Mouse (Mus musculus): ENCODE results near the gene Hspa1l. TPM values are rescaled to one million over a fixed set of nuclear protein-coding genes. Genes with fewer than 3 reads are reported as not detected.
A peak's percentile ranks its signal among the peaks of the same experiment; 100 is the strongest.

The Hspa1l gene
- polyA plus RNA-seq, 2 experiments = 0.47 to 0.85 TPM

DNA sequence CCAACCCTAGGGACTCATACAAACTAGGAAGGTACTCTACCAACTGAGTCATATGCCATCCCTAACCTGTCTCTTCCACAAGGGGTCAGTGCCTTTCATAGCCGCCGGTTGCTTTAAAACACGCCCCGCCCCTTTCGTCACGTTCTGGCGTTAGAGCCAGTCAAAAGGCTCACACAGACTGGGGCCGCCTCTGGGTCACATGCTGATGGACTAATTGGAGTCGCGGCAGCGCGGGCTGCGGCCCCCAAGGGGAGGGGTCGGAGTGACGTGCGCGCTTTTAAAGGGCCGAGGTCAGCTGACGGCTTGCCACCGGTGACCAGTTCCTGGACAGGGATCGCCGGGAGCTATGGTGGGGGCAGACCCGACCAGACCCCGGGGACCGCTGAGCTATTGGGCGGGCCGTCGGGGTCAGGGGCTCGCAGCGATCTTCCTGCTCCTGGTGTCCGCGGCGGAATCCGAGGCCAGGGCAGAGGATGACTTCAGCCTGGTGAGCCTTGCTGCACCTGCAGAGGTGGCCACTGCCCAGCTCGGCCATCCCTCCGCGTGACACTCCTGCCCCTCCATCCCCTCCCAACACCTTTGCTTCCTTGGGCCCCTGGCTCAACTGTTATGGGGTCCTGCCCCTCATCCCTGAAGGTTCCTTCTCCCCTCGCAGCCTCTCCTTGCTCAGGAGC is 41.3 kb upstream of the Hspa1l start, which contains the start of gene Neu1:
Gene Neu1 (plus strand): TSS at position 193 of the 674 bp plus-strand sequence.
- H3K4me1 ChIP-seq (ENCODE audit: control insufficient read depth, insufficient read depth, low read length) = peaks cover 5% of the 10 kb centered on the region
- ATAC-seq (ENCODE audit: low FRiP score, low read depth) (peak; percentile 97), DNase-seq (ENCODE audit: low spot score) (peak; percentile 97)
- no peaks in the 10 kb centered on the region for H3K9me3 ChIP-seq (ENCODE audit: control insufficient read depth, low read length)
- H3K36me3 ChIP-seq (ENCODE audit: control insufficient read depth, insufficient read depth, low read length) = peaks cover 12% of the 10 kb centered on the region
- H3K4me3 ChIP-seq (replicated peaks; ENCODE audit: low read length) = peak within 1 kb of the TSS; percentile 68
- no peak for TF ChIP-seq POLR2A (IDR thresholded peaks at IDR 0.05; ENCODE audit: borderline replicate concordance, extremely low read depth, insufficient read depth, insufficient read length)
- H3K27ac ChIP-seq (replicated peaks; ENCODE audit: low read depth, low read length) = no peak within 1 kb of the TSS
- no peaks in the 10 kb centered on the region for H3K27me3 ChIP-seq (ENCODE audit: control insufficient read depth, insufficient read depth, low read length)
- WGBS = under 1% methylated on average over 36 of the region's 38 CpGs
- peak within 1 kb of the TSS; percentile 96 for H3K4me2 ChIP-seq (replicated peaks; ENCODE audit: low read depth, low read length, severe bottlenecking)
- peak within 1 kb of the TSS; percentile 65 for H3K9ac ChIP-seq (ENCODE audit: low read depth, low read length, severe bottlenecking)

DNA sequence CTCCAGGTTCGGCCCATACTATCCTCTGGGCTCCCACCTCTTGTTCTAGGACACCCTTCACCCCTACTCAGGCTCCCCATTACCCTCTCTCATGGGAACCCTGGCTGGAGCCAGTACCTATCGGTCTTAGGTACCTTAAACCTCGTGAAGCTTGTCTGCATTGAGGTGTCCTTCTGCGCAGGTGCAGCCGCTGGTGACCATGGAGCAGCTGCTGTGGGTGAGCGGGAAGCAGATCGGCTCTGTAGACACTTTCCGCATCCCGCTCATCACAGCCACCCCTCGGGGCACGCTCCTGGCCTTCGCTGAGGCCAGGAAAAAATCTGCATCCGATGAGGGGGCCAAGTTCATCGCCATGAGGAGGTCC is 40.8 kb upstream of the Hspa1l start:
- Histone ChIP-seq H3K9me3 (ENCODE audit: control insufficient read depth, low read length) (no peaks in the 10 kb centered on the region), H3K27ac (replicated peaks; ENCODE audit: low read depth, low read length) (no peak overlapping the region), H3K4me1 (ENCODE audit: control insufficient read depth, insufficient read depth, low read length) (peaks cover 5% of the 10 kb centered on the region), H3K9ac (ENCODE audit: low read depth, low read length, severe bottlenecking) (peak overlapping the region; percentile 65), H3K4me2 (replicated peaks; ENCODE audit: low read depth, low read length, severe bottlenecking) (peak overlapping the region; percentile 96), H3K27me3 (ENCODE audit: control insufficient read depth, insufficient read depth, low read length) (no peaks in the 10 kb centered on the region), H3K36me3 (ENCODE audit: control insufficient read depth, insufficient read depth, low read length) (peaks cover 12% of the 10 kb centered on the region), H3K4me3 (replicated peaks; ENCODE audit: low read length) (peak overlapping the region; percentile 68)
- 9% methylated on average over 14 of the region's 14 CpGs for WGBS
- DNase-seq (ENCODE audit: low spot score) = no peak
- no peak for TF ChIP-seq POLR2A (IDR thresholded peaks at IDR 0.05; ENCODE audit: borderline replicate concordance, extremely low read depth, insufficient read depth, insufficient read length)
- no peak for ATAC-seq (ENCODE audit: low FRiP score, low read depth)

DNA sequence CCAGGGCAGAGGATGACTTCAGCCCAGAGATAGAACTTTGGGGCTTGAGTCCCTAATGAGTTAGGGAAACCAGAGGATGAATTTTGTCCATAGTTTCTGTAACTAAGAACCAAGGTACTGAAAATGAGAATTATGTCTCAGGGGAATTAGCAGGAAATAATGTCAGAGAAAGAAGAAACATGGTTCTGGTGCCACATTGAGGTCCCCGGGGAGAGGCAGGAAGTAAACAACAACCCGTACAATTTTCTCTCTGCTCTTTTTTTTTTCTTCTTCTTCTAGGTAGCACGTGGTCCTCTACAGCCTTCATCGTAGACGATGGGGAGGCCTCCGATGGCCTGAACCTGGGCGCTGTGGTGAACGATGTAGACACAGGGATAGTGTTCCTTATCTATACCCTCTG is 40.2 kb upstream of the Hspa1l start:
- Histone ChIP-seq H3K36me3 (ENCODE audit: control insufficient read depth, insufficient read depth, low read length) (peaks cover 12% of the 10 kb centered on the region), H3K4me2 (replicated peaks; ENCODE audit: low read depth, low read length, severe bottlenecking) (peak overlapping the region; percentile 96), H3K27ac (replicated peaks; ENCODE audit: low read depth, low read length) (no peak overlapping the region), H3K4me3 (replicated peaks; ENCODE audit: low read length) (peak overlapping the region; percentile 68), H3K27me3 (ENCODE audit: control insufficient read depth, insufficient read depth, low read length) (no peaks in the 10 kb centered on the region), H3K9me3 (ENCODE audit: control insufficient read depth, low read length) (no peaks in the 10 kb centered on the region), H3K9ac (ENCODE audit: low read depth, low read length, severe bottlenecking) (peak overlapping the region; percentile 65; the same call in 1 of the 2 replicates), H3K4me1 (ENCODE audit: control insufficient read depth, insufficient read depth, low read length) (peaks cover 5% of the 10 kb centered on the region)
- no peak for ATAC-seq (ENCODE audit: low FRiP score, low read depth)
- no peak for TF ChIP-seq POLR2A (IDR thresholded peaks at IDR 0.05; ENCODE audit: borderline replicate concordance, extremely low read depth, insufficient read depth, insufficient read length)
- WGBS = 92% methylated on average over 8 of the region's 8 CpGs
- DNase-seq (ENCODE audit: low spot score) = no peak

DNA sequence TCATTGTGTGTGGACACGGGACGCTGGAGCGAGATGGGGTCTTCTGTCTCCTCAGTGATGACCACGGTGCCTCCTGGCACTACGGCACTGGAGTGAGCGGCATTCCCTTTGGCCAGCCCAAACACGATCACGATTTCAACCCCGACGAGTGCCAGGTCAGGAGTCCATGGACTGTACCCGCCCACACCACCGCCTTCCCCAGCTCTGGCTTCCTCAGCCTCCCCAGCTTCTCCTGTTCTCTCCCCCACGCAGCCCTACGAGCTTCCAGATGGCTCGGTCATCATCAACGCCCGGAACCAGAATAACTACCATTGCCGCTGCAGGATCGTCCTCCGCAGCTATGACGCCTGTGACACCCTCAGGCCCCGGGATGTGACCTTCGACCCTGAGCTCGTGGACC is 38.5 kb upstream of the Hspa1l start:
- no peak for DNase-seq (ENCODE audit: low spot score)
- 80% methylated on average over 23 of the region's 24 CpGs for WGBS
- ATAC-seq (ENCODE audit: low FRiP score, low read depth) = no peak

DNA sequence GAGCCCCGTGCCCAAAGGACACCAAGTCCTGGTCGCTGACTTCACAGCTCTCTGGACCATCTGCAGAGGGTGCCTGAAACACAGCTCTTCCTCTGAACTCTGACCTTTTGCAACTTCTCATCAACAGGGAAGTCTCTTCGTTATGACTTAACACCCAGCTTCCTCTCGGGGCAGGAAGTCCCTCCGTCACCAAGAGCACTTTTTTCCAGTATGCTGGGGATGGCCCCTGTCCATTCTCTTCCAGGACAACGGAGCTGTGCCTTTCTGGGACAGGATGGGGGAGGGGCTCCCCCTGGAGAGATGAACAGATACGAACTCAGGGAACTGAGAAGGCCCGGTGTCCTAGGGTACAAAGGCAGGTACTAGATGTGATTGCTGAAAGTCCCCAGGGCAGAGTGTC is 37.7 kb upstream of the Hspa1l start:
- Histone ChIP-seq H3K9ac (ENCODE audit: low read depth, low read length, severe bottlenecking) (no peak overlapping the region), H3K4me2 (replicated peaks; ENCODE audit: low read depth, low read length, severe bottlenecking) (no peak overlapping the region), H3K4me3 (replicated peaks; ENCODE audit: low read length) (no peak overlapping the region), H3K27ac (replicated peaks; ENCODE audit: low read depth, low read length) (no peak overlapping the region), H3K9me3 (ENCODE audit: control insufficient read depth, low read length) (no peaks in the 10 kb centered on the region), H3K27me3 (ENCODE audit: control insufficient read depth, insufficient read depth, low read length) (no peaks in the 10 kb centered on the region), H3K4me1 (ENCODE audit: control insufficient read depth, insufficient read depth, low read length) (peaks cover 5% of the 10 kb centered on the region), H3K36me3 (ENCODE audit: control insufficient read depth, insufficient read depth, low read length) (peaks cover 12% of the 10 kb centered on the region)
- TF ChIP-seq POLR2A (IDR thresholded peaks at IDR 0.05; ENCODE audit: borderline replicate concordance, extremely low read depth, insufficient read depth, insufficient read length) = no peak
- no peak for DNase-seq (ENCODE audit: low spot score)
- 54% methylated on average over 8 of the region's 8 CpGs for WGBS
- no peak for ATAC-seq (ENCODE audit: low FRiP score, low read depth)

More for the DNA sequence above, 38.5 kb upstream of the Hspa1l start:
- Histone ChIP-seq H3K9ac (ENCODE audit: low read depth, low read length, severe bottlenecking) (no peak overlapping the region), H3K36me3 (ENCODE audit: control insufficient read depth, insufficient read depth, low read length) (peaks cover 12% of the 10 kb centered on the region), H3K4me2 (replicated peaks; ENCODE audit: low read depth, low read length, severe bottlenecking) (no peak overlapping the region), H3K27me3 (ENCODE audit: control insufficient read depth, insufficient read depth, low read length) (no peaks in the 10 kb centered on the region), H3K4me3 (replicated peaks; ENCODE audit: low read length) (no peak overlapping the region), H3K9me3 (ENCODE audit: control insufficient read depth, low read length) (no peaks in the 10 kb centered on the region), H3K4me1 (ENCODE audit: control insufficient read depth, insufficient read depth, low read length) (peaks cover 5% of the 10 kb centered on the region), H3K27ac (replicated peaks; ENCODE audit: low read depth, low read length) (no peak overlapping the region)
- no peak for TF ChIP-seq POLR2A (IDR thresholded peaks at IDR 0.05; ENCODE audit: borderline replicate concordance, extremely low read depth, insufficient read depth, insufficient read length)

Measured in limb, embryonic 14.5 days (tissue).